Mouse (Mus musculus): ENCODE results near the gene Fosl1. TPM values are rescaled to one million over a fixed set of nuclear protein-coding genes. Genes with fewer than 3 reads are reported as not detected.

The Fosl1 gene
- polyA plus RNA-seq, 1 experiment from 2014 or later, result not detected

GRCm38 (mm10) chr19:5448354-5449150 is 1.2 kb downstream of the Fosl1 start:
- H3K9ac ChIP-seq (replicated peaks), result peak overlapping the region; percentile 59; the same call in 1 of the 2 replicates
- H3K4me3 ChIP-seq, result peak overlapping the region; percentile 49
- H3K36me3 ChIP-seq, result 0 out of 2 replicates have a peak, but pooled peaks cover under 1% of the 10 kb centered on the region
- 11% methylated on average over 36 of the region's 36 CpGs for WGBS
- peaks cover 15% of the 10 kb centered on the region for H3K4me1 ChIP-seq
- no peaks in the 10 kb centered on the region for H3K9me3 ChIP-seq
- peaks cover 84% of the 10 kb centered on the region for H3K27me3 ChIP-seq
- H3K27ac ChIP-seq (replicated peaks), result no peak overlapping the region
- no peak for ATAC-seq (ENCODE audit: low FRiP score, low read depth)
- peak overlapping the region; percentile 97 for H3K4me2 ChIP-seq (replicated peaks)

GRCm38 (mm10) chr19:5449673-5450072 is 2.3 kb downstream of the Fosl1 start:
- Histone ChIP-seq H3K9ac (replicated peaks) (no peak overlapping the region), H3K4me1 (peaks cover 15% of the 10 kb centered on the region), H3K9me3 (no peaks in the 10 kb centered on the region), H3K36me3 (peaks cover 10% of the 10 kb centered on the region; the same call in 1 of the 2 replicates), H3K4me3 (no peak overlapping the region), H3K27me3 (peaks cover 73% of the 10 kb centered on the region), H3K27ac (replicated peaks) (no peak overlapping the region), H3K4me2 (replicated peaks) (no peak overlapping the region)
- 86% methylated on average over 3 of the region's 3 CpGs for WGBS
- no peak for ATAC-seq (ENCODE audit: low FRiP score, low read depth)

- H3K4me1 ChIP-seq, result peaks cover 33% of the 10 kb centered on the region
- WGBS, result 79% methylated on average over 6 of the region's 6 CpGs
Observed at GRCm38 (mm10) chr19:5451766-5452165, 4.4 kb downstream of the Fosl1 start.

GRCm38 (mm10) chr19:5455037-5455436 is 7.7 kb downstream of the Fosl1 start:
- Histone ChIP-seq H3K4me3 (no peak overlapping the region), H3K36me3 (peaks cover 10% of the 10 kb centered on the region; the same call in 1 of the 2 replicates), H3K4me1 (peaks cover 31% of the 10 kb centered on the region), H3K27me3 (peaks cover 34% of the 10 kb centered on the region), H3K4me2 (replicated peaks) (peak overlapping the region; percentile 98), H3K9me3 (no peaks in the 10 kb centered on the region), H3K27ac (replicated peaks) (no peak overlapping the region), H3K9ac (replicated peaks) (no peak overlapping the region)
- ATAC-seq (ENCODE audit: low FRiP score, low read depth), result no peak
- 87% methylated on average over 12 of the region's 12 CpGs for WGBS

More at GRCm38 (mm10) chr19:5451766-5452165, 4.4 kb downstream of the Fosl1 start:
- H3K9me3 ChIP-seq, result no peaks in the 10 kb centered on the region
- H3K27me3 ChIP-seq, result peaks cover 52% of the 10 kb centered on the region
- no peak overlapping the region for H3K27ac ChIP-seq (replicated peaks)
- peaks cover 10% of the 10 kb centered on the region; the same call in 1 of the 2 replicates for H3K36me3 ChIP-seq
- no peak overlapping the region for H3K4me2 ChIP-seq (replicated peaks)
- H3K4me3 ChIP-seq, result no peak overlapping the region
- no peak overlapping the region for H3K9ac ChIP-seq (replicated peaks)
- ATAC-seq (ENCODE audit: low FRiP score, low read depth), result no peak

GRCm38 (mm10) chr19:5455568-5455967 is 8.2 kb downstream of the Fosl1 start:
- 61% methylated on average over 8 of the region's 8 CpGs for WGBS
- no peak overlapping the region for H3K27ac ChIP-seq (replicated peaks)

GRCm38 (mm10) chr19:5456241-5456921 is 9.0 kb downstream of the Fosl1 start:
- H3K4me3 ChIP-seq, result peak overlapping the region; percentile 72
- 3% methylated on average over 26 of the region's 26 CpGs for WGBS
- peak overlapping the region; percentile 98 for H3K4me2 ChIP-seq (replicated peaks)
- no peaks in the 10 kb centered on the region for H3K9me3 ChIP-seq
- peak overlapping the region; percentile 87 for H3K27ac ChIP-seq (replicated peaks)
- H3K9ac ChIP-seq (replicated peaks), result peak overlapping the region; percentile 83
- H3K36me3 ChIP-seq, result peaks cover 10% of the 10 kb centered on the region; the same call in 1 of the 2 replicates
- H3K4me1 ChIP-seq, result peaks cover 38% of the 10 kb centered on the region
- H3K27me3 ChIP-seq, result peaks cover 21% of the 10 kb centered on the region
- no peak for ATAC-seq (ENCODE audit: low FRiP score, low read depth)

More at GRCm38 (mm10) chr19:5455568-5455967, 8.2 kb downstream of the Fosl1 start:
- H3K9ac ChIP-seq (replicated peaks), result peak overlapping the region; percentile 83; the same call in 1 of the 2 replicates
- H3K4me1 ChIP-seq, result peaks cover 32% of the 10 kb centered on the region
- H3K36me3 ChIP-seq, result peaks cover 10% of the 10 kb centered on the region; the same call in 1 of the 2 replicates
- H3K27me3 ChIP-seq, result peaks cover 29% of the 10 kb centered on the region
- H3K4me3 ChIP-seq, result peak overlapping the region; percentile 72
- no peak for ATAC-seq (ENCODE audit: low FRiP score, low read depth)
- peak overlapping the region; percentile 98 for H3K4me2 ChIP-seq (replicated peaks)
- H3K9me3 ChIP-seq, result no peaks in the 10 kb centered on the region

GRCm38 (mm10) chr19:5456922-5457745 is 9.8 kb downstream of the Fosl1 start:
- Histone ChIP-seq H3K4me2 (replicated peaks) (peak overlapping the region; percentile 98), H3K4me1 (peaks cover 43% of the 10 kb centered on the region), H3K36me3 (peaks cover 10% of the 10 kb centered on the region; the same call in 1 of the 2 replicates), H3K9me3 (no peaks in the 10 kb centered on the region), H3K27me3 (peaks cover 15% of the 10 kb centered on the region), H3K9ac (replicated peaks) (peak overlapping the region; percentile 83), H3K4me3 (peak overlapping the region; percentile 72), H3K27ac (replicated peaks) (peak overlapping the region; percentile 87)
- ATAC-seq (ENCODE audit: low FRiP score, low read depth), result peak; percentile 93
- WGBS, result under 1% methylated on average over 70 of the region's 70 CpGs

- 16% methylated on average over 14 of the region's 14 CpGs for WGBS
- peaks cover 43% of the 10 kb centered on the region for H3K4me1 ChIP-seq
- no peak for ATAC-seq (ENCODE audit: low FRiP score, low read depth)
Observed at GRCm38 (mm10) chr19:5457746-5458442, 10.5 kb downstream of the Fosl1 start, which contains the start of gene Ccdc85b. Gene Ccdc85b (minus strand): TSS chr19:5457894.

GRCm38 (mm10) chr19:5459019-5459418 is 11.7 kb downstream of the Fosl1 start:
- H3K36me3 ChIP-seq, result peaks cover 19% of the 10 kb centered on the region
- H3K27me3 ChIP-seq, result peaks cover 15% of the 10 kb centered on the region
- no peaks in the 10 kb centered on the region for H3K9me3 ChIP-seq
- ATAC-seq (ENCODE audit: low FRiP score, low read depth), result no peak
- no peak overlapping the region for H3K4me3 ChIP-seq
- 73% methylated on average over 7 of the region's 7 CpGs for WGBS
- no peak overlapping the region for H3K4me2 ChIP-seq (replicated peaks)
- H3K4me1 ChIP-seq, result peaks cover 47% of the 10 kb centered on the region
- H3K27ac ChIP-seq (replicated peaks), result no peak overlapping the region
- H3K9ac ChIP-seq (replicated peaks), result no peak overlapping the region

More at GRCm38 (mm10) chr19:5457746-5458442, 10.5 kb downstream of the Fosl1 start, which contains the start of gene Ccdc85b:
- Histone ChIP-seq H3K4me3 (peak within 1 kb of the TSS; percentile 72), H3K27me3 (peaks cover 15% of the 10 kb centered on the region), H3K9me3 (no peaks in the 10 kb centered on the region), H3K36me3 (peaks cover 16% of the 10 kb centered on the region), H3K27ac (replicated peaks) (peak within 1 kb of the TSS; percentile 87), H3K4me2 (replicated peaks) (peak within 1 kb of the TSS; percentile 98), H3K9ac (replicated peaks) (peak within 1 kb of the TSS; percentile 83)

- Histone ChIP-seq H3K4me2 (replicated peaks) (peak overlapping the region; percentile 98), H3K9ac (replicated peaks) (peak overlapping the region; percentile 82), H3K36me3 (peaks cover 16% of the 10 kb centered on the region), H3K4me1 (peaks cover 53% of the 10 kb centered on the region), H3K27me3 (peaks cover 15% of the 10 kb centered on the region), H3K9me3 (no peaks in the 10 kb centered on the region), H3K27ac (replicated peaks) (peak overlapping the region; percentile 73), H3K4me3 (peak overlapping the region; percentile 81)
- no peak for ATAC-seq (ENCODE audit: low FRiP score, low read depth)
- WGBS, result 28% methylated on average over 3 of the region's 3 CpGs
Observed at GRCm38 (mm10) chr19:5459896-5460295, 12.5 kb downstream of the Fosl1 start.
